Mouse (Mus musculus) embryonic stem cell, embryonic (primary cell): ENCODE data around the gene 1700001C02Rik.

ENCODE experiments used
- CTCF ChIA-PET, 4 experiments: fragments of 300-600 bp in 2 of 4; fragments of 350-600 bp in 2 of 4; sonication (Branson Sonifier 250); formaldehyde crosslinking; loops; one replicate each; lab custom pipeline; 2022; ENCODE audit warnings: inconsistent platforms in 2 of 4; lab: Charles Lee
- POLR2A ChIA-PET, 4 experiments: fragments of 300-600 bp in 2 of 4; fragments of 350-600 bp in 2 of 4; sonication (Branson Sonifier 250); formaldehyde crosslinking; loops; one replicate each; lab custom pipeline; 2022; ENCODE audit warnings: antibody characterized with exemption in 4 of 4, inconsistent platforms in 1 of 4; lab: Charles Lee

The 1700001C02Rik gene

DNA sequence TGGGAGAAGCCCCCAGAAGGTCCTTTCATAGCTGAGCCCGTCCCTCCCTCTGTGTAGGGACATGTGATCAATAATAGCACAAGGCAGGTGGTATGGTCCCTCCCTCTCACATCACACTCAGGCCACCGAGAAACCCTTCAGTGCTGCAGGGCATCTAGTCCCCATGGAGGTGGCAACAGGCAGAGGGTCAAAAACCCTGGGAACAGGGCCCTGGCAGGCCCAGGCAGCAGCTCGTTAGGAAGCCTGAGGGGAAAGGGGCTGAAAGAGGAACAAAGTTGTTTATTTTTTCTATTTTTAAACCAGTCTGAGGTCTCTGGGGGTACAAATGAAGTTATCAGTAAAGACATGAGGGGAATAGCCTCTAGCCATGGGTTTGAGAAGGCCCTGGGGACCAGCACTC lies 58.4 kb downstream of the 1700001C02Rik start:
- POLR2A ChIA-PET, result no interaction called here
- CTCF ChIA-PET, result no interaction called here

DNA sequence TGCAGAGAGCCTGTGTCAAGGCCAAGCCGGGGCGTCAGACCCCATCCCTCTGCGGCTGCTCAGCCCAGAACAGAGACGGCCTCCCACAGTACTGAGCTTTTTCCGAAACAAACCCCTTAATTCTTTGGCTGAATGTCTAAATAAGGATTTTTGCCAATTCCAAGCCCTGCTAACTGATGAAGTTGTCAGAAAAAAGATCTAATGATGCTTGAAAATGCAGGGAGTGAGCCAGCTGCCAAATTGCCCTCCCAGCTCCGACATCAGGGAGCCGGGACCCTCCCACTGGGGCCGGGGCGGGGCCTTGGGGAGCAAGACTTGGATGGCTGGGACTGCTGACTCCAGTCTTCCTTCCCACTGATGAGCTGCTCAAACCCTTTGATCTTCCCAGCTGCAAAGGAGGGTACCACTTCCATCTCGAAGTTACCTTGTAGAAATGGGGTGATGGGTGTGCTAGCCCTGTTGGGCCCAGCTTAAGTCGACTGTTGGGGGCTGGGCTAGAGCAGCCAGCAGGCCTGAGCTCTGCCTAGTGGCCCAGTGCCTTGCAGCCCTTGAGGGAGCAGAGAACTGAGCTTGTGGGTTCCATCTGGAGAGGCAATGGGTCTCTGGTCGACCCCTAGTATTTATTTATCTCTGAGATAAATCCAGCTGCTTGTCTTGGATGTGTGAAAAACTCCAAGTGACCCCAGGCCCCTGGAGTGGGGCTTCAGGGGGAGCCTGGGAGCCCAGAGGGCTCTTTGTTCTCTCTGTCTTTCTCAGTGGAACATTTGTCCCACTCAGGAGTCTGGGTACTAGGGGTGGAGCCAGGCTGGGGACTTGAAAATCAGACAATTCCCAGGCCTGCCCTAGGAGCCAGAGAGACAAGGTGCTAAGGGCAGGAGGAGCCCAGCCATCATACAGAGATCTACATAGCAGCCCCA lies 60.3 kb downstream of the 1700001C02Rik start:
- ChIA-PET CTCF (interaction anchor here (0.5 to 1.9 kb wide), 5 partner anchors 10 to 135 kb away, joined by 3 to 8 read pairs (median 4); no protein-coding TSS in a partner anchor), POLR2A (interaction anchor here in 2 of 4 experiments (1.5 to 1.6 kb wide), 2 partner anchors 9 kb away, joined by 4 read pairs; no protein-coding TSS in a partner anchor)

DNA sequence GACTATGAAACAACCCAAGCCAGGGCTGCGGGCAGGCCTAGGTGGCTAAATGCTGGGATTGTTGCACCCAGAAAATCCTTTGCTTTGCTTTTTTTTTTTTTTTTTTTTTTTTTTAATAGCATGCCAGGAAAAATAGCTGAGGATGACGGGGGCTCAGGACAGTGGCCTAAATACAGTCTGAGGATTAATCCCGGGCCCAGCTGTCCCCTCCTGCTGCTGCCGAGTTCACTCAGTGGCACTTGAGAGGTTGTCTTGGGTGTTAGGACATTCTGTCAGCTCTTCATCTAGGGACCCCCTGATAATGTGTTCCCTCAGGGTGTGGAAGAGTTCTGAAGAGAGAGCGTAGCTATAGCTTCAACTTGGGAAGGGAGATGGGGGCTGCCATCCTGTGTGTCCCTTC lies 61.3 kb downstream of the 1700001C02Rik start:
- CTCF ChIA-PET, result interaction anchor here in 2 of 4 experiments (0.6 kb wide), 2 partner anchors 45 to 411 kb away, joined by 4 to 12 read pairs; no protein-coding TSS in a partner anchor
- POLR2A ChIA-PET, result interaction anchor here in 2 of 4 experiments (0.6 to 1.0 kb wide), 3 partner anchors 9 to 17 kb away, joined by 3 to 5 read pairs (median 3); no protein-coding TSS in a partner anchor

DNA sequence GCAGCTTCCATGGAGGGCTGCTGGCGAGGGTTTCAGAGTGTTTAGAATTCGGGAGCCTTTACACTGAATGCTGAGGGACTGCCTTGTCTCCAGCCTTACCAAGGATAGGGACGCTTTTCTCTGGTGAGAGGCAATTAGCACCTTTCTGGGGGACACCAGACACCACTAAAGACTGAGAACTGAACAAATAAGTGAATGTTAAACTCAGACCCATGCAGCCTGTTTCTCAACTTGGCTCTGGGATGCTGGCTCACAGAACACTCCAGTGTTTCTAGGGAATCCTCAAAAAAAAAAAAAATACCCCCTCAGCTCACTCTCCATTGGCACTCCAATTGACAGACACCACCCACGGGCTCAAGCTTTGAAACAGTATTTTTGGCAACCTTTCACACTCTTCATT lies 63.1 kb downstream of the 1700001C02Rik start:
- POLR2A ChIA-PET, result interaction anchor here in 1 of 4 experiments (1.0 kb wide), 1 partner anchor 12 kb away, joined by 4 read pairs; no protein-coding TSS in a partner anchor
- CTCF ChIA-PET, result interaction anchor here in 1 of 4 experiments (0.6 kb wide), 1 partner anchor 290 kb away, joined by 3 read pairs; no protein-coding TSS in a partner anchor
